Mouse (Mus musculus) embryonic fibroblast, embryonic 13.5 days (primary cell): ENCODE results near the gene Fyb2. TPM values are rescaled to one million over a fixed set of nuclear protein-coding genes. Genes with fewer than 3 reads are reported as not detected.

Experiments
- H3K27ac ChIP-seq: 2 replicates; pipeline ENCODE4 v1.5.1; 2012; ENCODE audit warnings: low read length, control low read depth, inconsistent platforms; ENCODE audit not compliant: insufficient read depth
- H3K4me1 ChIP-seq: 2 replicates; pipeline ENCODE4 v1.6.1; 2011; ENCODE audit warnings: low read length; ENCODE audit not compliant: control insufficient read depth, insufficient read depth
- H3K4me3 ChIP-seq: 2 replicates; pipeline ENCODE4 v1.5.1; 2011; ENCODE audit warnings: mild to moderate bottlenecking, control low read depth, low read length; ENCODE audit not compliant: insufficient read depth
- CTCF ChIP-seq: IDR thresholded peaks from 2 replicates; pipeline ENCODE4 v1.5.1; 2011; ENCODE audit warnings: mild to moderate bottlenecking, control low read depth, low read length, moderate library complexity, borderline replicate concordance; ENCODE audit not compliant: insufficient read depth
- POLR2A ChIP-seq: IDR thresholded peaks from 2 replicates; pipeline ENCODE4 v1.6.1; 2011; ENCODE audit warnings: low read depth, mild to moderate bottlenecking, control low read depth, low read length, moderate library complexity
- polyA plus RNA-seq: library from polyadenylated mRNA; stranded (reverse); fragments of >200 nt; gene quantifications from 2 replicates; pipeline ENCODE4 v1.2.4, GENCODE M21; 2011; ENCODE audit warnings: low read depth; ENCODE audit not compliant: missing spikeins, insufficient read length

Fyb2 gene
- polyA plus RNA-seq, 1 experiment: 0.33 TPM

GRCm38 (mm10) chr4:105033153-105033552 lies 119.9 kb downstream of the Fyb2 start:
- H3K27ac ChIP-seq: no peak overlapping the region
- H3K4me3 ChIP-seq: no peak overlapping the region
- H3K4me1 ChIP-seq: no peaks in the 10 kb centered on the region; the same call in 1 of the 2 replicates
- TF ChIP-seq POLR2A (no peak), CTCF (no peak)

- H3K4me3 ChIP-seq: no peak overlapping the region
- no peak for TF ChIP-seq POLR2A
- TF ChIP-seq CTCF: no peak
- no peaks in the 10 kb centered on the region; the same call in 1 of the 2 replicates for H3K4me1 ChIP-seq
- no peak overlapping the region; the same call in 1 of the 2 replicates for H3K27ac ChIP-seq
These were observed 121.0 kb downstream of the Fyb2 start for GRCm38 (mm10) chr4:105034259-105034658.

DNA sequence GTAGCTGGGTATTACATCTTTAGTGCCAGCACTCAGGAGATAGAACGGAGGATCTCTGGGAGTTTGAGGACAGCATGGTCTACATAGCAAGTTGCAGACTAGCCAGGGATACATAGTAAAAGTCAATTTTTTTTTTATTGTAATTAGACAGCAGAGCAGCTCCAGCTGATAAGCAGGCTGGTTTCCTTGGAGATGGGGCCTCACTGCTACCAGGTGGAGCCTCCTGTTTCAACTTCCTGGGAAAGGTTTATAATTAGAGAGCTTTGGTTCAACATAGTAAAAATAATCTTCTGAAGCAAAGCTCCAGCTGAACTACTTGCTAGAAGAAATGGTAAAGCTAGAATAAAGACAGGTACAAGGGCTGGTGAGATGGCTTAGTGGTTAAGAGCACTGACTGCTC lies 136.8 kb downstream of the Fyb2 start:
- no peaks in the 10 kb centered on the region for H3K4me1 ChIP-seq
- TF ChIP-seq POLR2A (no peak), CTCF (no peak)
- no peak overlapping the region for H3K27ac ChIP-seq
- H3K4me3 ChIP-seq: no peak overlapping the region

- TF ChIP-seq POLR2A: no peak
- TF ChIP-seq CTCF: no peak
- Histone ChIP-seq H3K4me3 (no peak overlapping the region), H3K27ac (no peak overlapping the region), H3K4me1 (no peaks in the 10 kb centered on the region)
These were observed 138.0 kb downstream of the Fyb2 start for GRCm38 (mm10) chr4:105051291-105051690.

Other genes with a start within 250 kb of the Fyb2 start
- gene C8b, start 147.1 kb upstream of the Fyb2 start, polyA plus RNA-seq: not detected in 2 replicates
- not detected in 2 replicates for gene Gm17662, start 56.1 kb upstream of the Fyb2 start, polyA plus RNA-seq
- not detected in 2 replicates for gene C8a, start 37.1 kb upstream of the Fyb2 start, polyA plus RNA-seq
- 1.2 and 1.3 TPM in 2 replicates for gene Prkaa2, start 196.4 kb downstream of the Fyb2 start, polyA plus RNA-seq
- gene Plpp3, start 243.9 kb downstream of the Fyb2 start, polyA plus RNA-seq: 35.6 and 44.4 TPM in 2 replicates